Mouse (Mus musculus) adipocyte (in vitro differentiated cells): ENCODE measurements around the gene Hadhb.

ENCODE experiments used
- DNase-seq: peaks from one replicate; pipeline ENCODE4 v3.0.0-alpha.2; 2016; ENCODE audit warnings: low spot score

Gene Hadhb

DNA sequence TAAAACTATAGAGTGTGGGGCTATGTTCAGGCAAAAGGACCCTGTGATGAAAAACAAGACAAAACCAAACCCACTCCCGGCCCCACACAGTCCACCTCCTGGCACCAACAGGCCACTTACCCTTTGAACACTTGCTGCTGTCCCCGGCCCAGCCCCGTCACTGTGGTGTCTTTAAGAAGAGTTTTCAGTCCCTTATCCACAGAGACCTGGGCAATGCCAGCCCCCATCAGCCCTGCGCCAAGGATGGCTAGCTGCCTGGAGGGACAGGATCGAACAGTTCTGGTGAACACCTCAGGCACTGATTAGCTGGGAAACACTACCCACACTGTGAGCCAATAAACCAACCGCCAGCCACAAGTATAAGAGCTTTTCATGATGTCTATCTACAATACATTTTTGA lies 26.4 kb upstream of the Hadhb start:
- no peak for DNase-seq

DNA sequence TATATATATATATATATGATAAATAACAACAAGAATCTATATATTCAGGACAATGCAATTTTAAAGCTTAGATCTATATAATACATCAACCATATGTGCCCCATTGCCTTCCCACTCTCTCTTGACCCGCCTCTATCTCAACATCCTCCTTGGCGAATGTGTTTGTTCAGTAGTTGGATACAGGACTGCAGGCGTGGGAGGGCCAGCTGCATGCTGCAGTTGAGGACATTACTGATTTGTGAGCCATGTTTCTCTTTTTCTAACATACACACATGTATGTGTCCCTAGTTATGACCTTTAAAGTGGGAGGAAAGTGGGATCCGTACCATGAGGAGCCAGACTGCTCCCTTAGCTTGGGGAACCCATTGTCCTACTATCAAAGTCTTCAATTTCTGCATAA lies 23.8 kb upstream of the Hadhb start:
- no peak for DNase-seq

DNA sequence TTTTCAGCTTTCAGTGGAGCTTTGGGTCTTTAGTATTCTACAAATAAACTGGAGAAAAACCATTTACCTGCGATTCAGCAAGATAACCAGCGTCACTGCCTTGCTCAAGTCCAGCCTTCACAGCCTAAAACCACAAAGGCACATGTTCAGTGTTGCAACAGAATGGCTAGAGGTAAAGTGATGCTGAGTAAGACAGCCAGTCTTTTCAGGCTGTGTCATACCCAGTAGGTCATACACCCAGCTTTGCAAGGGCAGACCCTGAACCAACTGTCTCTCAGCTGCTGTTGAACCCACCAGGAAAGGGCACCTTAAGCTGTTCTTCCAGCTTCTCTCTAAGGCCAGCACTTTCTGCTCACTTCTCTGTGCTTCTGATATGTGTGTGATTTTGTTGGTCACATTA lies 22.9 kb upstream of the Hadhb start:
- no peak for DNase-seq

DNA sequence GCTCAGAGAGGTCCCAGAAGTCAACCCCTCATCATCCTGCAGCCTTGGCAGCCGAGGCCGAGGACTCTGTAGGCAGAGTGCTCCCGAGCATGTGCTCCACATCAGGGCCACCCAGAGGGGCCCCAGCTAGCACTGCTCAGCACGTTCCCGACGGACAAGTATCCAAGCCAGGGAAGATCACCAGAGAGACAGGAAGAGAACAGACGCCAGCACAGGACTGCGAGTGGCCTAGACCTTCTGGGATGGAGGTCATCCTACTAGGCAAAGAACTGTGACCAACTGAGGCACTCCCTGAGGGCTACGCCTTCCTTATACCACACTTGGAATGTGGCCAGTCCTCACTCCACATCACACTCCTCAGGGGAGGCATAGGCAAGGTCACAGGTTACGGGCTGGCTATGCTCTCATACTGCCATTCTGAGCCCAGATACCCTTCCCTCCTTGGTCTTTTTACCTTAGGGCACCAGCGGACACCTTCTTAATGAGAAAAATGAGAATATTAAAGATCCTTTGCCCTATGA lies 19.3 kb upstream of the Hadhb start:
- peak; percentile 64 for DNase-seq

DNA sequence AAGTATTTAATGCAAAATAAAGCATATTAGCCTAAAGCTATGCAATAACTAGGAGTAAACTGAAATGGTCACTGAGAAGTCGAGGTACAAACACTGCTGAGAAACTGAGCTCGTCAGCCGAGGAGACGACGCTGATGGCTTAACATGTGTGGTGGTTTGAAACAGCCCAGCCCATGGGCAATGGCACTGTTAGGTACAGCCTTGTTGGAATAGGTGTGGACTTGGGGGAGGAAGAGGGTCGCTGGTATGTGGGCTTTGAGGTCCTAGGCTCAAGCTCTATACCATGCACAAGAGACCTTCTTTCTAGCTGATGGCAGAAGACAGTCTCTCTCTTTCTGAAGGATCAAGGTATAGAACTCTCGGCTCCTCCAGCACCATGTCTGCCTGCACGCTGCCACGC lies 17.8 kb upstream of the Hadhb start:
- DNase-seq = no peak

DNA sequence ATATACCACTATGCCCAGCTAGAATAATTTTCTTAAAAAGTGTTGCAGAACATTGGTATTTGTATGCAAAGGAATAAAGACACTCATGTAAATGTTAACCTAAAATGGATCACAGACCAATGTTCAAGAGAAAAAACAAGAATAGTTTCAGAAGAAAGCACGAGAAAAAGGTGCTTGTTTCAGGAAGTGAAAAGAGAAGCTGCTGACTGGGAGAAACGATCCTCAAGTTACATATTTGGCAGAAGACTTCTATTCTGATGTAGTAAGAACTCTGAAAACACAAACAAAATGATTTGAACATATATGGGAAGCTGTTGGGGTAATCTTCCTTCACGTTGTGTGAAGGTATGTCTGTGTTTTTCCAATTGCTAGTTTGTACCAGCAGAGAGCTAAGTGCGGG lies 16.9 kb upstream of the Hadhb start:
- no peak for DNase-seq

DNA sequence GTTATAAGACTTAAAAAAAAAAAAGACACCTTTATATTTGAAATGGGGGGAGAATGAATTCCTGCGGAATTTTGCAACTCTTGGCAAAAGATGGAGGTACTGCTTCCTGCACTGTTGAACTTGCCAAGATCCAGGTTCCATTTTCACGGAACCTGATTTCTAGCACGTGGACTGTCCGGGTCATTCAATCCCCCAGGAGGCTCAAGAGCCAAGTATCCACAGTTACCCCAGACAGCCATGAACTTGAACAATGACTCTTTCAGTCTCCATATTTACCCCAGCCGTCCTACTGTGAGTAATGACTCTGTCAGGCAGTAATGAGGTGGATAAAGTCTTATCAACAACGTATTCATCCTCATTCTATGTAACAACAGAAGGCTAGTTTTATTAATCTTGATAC lies 8.5 kb upstream of the Hadhb start:
- DNase-seq = no peak

DNA sequence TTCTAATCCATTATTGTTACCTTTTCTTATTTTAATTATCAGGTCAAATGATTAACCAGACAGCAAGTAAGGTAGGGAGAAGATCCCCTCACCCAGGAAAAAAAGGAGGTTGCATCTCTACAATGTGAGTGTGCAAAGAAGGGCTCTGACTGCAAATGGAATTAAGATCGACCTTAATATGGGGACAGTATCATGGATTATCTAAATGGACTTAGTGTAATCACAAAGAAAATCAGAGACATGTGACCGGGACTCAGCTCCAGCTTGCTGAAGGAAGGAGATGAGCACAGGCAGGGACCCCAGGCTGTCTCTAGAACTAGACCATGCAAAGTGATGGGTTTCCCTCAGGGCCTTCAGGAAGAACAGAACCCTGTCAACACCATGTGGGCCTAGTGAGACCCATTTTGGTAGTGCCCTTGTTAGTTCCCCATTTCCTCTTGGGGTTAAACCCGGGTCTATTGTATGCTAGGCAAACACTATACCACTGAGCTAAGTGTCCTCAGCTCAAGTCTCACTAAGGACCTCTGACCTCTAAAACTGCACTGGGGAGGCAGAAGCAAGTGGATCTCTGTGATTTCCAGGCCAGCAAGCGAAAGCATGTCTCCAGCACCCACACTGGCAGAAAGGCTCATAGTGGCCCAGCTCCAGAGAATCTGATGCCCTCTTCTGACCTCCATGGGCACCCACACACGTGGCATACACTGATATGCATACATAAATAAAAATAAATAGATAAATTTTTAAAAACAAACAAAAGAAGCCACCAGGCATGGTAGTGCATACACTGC lies 6.7 kb upstream of the Hadhb start:
- DNase-seq = no peak

DNA sequence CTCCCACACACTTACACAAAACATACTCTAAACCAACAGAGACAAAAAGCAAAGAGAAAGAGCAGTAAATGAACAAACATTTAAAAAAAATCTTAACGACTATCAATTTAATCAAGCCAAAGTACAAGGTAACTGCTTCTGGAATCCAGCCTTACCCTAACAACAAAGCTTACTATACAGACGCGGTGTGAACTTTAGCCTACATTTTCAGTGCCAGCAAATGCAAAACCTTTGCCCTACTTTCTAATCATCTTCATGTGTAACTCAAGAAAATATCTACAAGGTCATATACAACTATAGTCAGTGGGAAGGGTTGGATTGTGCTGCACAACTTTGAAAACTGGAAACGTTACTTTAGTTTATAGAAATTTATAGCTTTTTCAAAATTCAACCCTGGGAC lies 3.0 kb upstream of the Hadhb start:
- DNase-seq = no peak

DNA sequence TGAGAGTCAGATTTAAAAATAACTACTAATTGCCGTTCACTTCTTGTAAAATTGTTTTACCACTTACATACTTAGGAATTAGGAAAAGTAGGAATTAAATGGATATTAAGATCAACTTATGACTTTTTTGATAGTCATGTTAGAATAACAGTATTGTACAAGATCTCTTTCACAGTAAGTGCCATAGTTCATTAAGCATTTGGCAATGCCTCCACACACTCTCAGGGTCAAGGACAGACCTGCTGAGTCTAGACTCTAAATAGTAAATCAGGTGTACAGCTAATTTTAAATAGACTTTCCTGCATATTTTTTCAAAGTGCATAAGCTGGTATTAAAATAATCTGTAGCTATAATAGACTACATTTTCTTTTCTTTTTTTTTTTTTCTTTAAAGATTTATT lies 2.6 kb upstream of the Hadhb start:
- no peak for DNase-seq

DNA sequence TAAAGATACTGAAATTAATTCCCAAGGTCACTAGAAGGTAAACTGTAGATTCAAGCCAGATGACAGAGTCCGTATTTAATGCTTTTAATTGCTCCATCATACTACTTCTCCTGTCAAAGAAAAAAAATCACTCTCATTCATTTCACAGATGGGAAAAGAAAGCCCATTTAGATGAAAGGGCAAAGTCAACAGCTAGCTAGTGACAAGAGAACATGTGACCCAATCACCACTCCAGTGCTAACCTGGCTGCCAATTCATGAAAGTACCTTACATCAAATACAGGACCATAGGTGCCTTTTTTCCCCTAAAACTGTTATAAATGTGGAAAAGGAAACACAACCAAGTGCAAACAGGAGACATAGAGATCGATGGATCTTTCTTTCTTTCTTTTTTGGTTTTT lies 1.8 kb upstream of the Hadhb start:
- DNase-seq = no peak

DNA sequence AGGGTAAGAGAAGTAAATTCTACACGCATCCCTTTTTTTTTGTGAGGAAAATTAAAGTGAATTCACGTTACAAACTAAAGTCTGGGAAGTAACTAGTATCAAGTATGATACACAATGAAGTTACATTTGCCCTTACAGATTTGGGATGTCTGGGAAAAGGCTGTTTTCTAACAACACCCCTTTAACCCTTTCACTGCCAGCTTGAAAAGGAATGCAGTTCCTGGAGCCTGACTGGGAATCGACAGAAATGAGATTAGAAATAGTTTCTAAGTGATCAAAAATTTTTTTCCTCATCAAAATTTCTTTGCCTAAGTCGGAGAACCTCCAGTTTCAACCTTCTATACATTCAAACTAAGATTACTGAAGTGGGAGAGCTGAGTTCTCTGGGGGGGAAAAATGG lies 1.0 kb upstream of the Hadhb start:
- DNase-seq = peak; percentile 70

DNA sequence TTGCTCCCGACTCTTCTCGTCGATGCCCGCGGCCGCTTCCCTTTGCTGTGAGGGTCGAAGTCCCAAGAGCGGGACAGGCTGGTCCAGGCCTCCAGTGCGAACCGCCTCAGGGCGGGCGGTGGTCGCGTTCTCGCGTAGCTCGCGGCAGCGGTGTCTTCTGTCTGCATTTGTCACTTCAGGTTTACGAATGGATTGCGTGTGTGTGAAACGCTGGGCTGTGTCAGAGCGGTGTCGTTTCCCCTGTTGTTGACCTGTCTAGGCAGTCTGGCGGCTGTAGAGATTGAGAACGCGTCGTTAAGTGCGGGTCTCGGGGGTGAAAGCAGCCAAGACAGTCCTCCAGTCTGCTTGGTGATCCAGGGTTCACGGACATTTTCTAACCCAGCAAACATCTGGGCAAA lies 346 bp downstream of the Hadhb start:
- no peak for DNase-seq

DNA sequence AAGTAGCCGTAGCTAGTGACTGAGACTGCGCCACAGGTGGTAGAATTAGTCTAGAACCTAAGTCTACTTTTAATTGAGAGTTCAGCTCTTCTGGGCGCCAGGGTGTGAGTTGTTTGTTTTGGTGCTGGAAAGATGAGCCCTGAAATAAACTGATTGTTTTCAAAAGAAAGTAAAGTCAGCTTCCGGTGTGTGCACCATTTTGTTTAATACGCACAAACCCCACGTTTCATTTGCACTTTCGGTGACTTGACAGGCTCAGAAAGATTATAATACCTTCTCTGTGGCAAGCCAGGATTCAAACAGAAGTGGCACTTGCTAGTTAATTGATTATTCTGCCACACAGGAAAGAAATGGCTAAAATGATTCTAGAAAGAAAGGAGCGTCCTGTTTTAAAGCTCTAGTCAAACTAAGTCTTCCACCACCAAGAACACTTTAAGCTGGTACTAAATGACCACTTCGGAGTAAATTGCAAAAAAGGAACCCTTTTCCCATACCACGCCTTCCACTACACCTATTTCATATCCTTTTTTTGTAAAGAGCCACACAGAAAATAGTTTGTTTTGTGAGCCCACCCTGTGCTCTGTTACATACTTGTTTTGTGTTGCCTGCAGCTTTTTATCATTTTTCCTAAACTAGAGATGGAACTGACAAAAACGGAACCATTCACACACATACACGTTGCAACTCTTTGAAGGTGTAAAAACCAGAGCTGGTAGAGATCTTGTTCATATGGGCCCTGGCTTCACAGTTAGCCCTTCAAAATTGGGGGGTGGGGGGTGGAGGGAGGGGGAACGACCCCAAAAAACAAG lies 977 bp downstream of the Hadhb start:
- no peak for DNase-seq

DNA sequence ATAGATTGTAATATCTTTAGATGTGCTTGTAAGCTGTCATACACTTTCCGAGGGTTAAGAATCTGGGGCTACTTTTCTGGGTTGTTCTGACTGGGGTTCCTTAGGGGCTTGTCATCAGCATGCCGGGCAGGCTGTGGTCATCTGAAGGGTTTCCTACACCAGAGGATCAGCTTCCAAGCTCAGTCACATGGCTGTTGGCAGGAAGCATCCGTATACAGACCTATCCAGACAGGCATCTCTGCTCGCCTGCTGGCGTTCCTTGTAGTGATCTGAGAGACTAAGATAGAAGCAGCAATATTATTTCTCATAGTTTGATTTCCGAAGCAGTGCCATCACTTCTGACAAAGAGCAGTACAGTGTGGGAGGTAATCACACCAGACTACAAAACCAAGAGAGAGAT lies 4.6 kb downstream of the Hadhb start:
- no peak for DNase-seq

DNA sequence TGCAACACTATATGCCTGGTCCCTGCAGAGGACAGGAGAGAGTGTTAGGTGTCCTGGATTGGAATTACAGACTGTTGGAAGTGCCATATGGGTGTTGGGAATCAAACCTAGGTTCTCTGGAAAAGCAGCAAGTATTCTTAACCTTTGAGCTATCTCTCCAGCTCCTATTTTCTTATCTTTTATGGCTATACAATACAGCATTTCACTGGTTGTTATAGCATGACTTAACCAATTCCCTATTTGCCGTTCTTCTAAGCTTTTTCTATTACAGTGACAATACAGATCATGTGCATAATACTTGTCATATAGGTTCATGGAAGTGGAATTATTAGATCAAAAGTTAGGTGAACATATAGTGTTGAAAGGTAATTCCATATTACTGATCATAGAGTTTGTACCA lies 6.8 kb downstream of the Hadhb start:
- no peak for DNase-seq

DNA sequence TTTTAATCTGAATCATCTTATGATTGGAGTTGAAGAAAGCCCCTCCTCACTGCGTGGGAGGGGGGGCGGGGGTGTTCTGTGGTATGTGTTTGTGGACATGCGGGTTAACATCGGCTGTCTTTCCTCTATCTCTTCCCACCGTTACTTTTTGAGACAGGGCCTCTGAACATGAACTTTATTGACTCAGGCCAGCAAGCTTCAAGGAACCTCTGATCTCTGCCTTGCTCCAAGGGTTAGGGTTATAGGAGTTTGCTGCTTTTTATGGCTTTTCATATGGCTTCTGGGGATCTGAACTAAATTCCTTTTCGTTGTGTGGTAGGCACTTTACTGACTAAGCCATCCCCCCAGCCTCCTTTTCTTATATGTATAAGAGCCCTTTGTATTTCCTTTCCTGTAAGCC lies 7.3 kb downstream of the Hadhb start:
- no peak for DNase-seq

DNA sequence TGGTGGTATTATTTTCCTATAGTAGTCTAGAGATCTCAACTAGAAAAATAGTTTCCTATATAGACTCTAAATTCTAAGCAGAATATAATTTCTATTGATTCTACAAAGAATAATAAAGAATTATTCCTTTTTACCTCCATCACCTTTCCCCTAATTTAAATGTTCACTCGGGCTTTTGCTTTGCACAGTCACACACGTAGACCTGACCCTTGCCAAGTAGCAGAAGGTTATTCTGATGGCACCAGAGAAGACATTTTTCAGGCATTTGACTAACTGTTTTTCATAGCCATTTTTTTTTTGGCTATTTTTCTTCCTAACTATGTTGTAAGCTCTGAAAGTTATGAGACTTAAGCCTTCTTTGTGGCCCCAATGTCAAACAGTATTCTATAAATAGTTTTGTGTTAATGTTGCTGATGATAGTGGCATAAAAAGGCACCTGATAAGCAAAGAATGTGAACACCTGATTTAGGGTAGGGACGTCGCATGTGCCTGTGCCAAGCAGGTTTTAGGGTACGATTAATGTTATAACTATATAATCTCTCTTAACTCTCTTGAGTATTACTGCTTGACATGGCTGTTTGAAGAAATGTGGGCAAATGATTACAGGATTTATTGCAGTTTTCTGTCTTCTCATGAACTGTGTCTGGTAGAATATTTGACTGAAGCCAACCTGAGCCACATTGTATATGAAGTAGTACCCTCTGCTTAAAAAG lies 10.3 kb downstream of the Hadhb start:
- DNase-seq = peak; percentile 22

DNA sequence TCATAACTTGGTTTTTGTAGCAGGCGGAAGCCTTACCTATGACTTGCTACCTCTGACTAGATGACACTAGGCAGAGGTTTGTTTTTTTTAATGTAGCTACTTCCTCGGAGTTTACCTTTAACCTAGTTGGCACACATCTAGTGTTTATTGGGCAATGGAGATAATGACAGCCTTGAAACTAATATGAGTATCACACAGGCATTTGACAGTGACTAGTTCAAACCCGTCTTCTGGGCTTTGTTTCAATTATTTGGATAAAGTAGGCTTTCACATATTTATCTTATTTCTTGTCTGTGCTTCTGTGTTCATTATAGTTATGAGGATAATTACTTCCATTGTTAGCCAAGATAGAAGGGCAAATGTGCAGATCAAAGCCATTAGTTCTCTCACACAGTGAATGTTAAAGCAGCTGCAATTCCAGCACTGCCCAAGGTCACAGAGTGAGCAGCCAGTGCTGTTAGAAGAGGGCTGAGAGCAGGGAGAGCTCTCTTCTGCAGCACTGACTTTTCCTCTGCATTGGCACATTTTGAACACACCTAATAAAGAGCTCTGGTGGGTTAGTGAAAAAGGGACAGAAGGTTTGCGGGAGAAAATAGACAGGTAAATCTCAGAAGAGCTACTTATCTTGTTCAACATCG lies 15.4 kb downstream of the Hadhb start:
- DNase-seq = peak; percentile 42

DNA sequence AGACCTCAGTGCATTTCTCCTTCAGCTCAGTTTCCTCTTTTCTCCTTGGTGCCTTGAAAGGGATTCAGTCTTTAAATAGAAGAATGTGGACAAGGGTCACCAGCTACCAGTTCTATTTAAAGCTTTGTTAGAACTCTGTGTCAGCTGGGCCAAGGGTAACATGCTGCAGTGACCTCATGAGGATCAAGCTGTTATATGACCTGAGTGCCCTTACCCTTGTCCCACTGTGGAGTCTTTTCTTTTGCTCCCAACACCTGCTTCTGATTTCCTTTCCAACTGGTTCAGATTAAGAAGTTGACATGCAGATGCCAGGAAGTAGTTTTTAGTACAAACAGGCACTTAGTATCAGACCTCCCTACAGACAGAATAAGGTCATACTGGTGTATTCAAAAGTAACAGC lies 17.1 kb downstream of the Hadhb start:
- peak; percentile 45 for DNase-seq

DNA sequence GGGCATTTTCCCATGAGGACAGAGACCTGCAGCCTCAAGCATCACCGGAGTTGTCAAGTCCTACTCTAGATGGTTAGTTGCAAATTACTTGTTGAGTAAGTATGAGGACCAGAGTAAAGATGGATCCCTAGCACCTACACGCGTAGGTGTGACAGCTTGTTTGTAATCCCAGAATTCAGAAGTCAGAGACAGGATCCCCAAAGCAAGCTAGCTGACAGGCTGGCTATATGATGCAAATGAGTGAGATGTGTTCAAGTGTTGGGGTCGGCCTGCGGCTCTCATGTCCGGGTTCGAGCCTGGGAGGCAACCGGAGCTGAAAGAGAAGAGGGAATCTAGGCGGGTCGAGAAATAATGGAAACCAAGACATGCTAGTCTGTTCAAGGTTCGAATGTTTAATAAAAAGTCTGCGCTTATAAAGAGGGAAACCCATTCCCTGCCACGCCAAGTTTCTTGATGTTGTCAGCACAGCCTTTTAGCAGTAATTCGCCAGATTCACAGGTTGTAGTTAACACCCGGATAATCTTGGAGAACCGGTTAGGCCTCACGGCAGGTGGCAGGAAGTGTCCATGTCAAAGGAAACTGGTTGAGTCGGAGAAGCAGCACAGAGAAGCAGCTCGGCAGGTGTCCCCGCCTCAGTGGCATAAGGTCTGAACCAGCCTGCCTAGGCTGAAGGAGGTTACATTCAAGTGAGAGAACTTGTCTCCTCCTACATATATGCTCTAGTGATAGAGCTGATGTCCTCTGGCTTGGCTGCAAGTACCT lies 18.1 kb downstream of the Hadhb start:
- no peak for DNase-seq

DNA sequence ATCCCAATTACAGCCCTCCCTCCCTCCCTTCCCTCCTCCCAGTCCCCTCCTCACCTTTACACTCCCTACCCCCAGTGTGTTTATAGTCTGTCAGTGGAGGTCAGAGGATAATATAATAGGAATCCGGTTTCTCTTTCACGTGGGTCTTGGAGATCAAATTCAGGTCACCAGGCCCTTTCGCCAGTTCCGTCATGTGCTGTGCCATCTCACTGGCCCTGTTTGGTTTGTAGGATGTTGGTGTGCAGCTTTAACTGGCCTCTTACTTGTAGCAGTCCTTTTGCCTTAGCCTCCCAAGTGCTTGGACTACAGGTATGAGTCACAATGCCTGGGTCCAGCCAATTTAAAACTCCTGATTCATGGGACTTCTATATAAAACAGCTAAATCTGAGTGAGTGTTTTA lies 20.8 kb downstream of the Hadhb start:
- no peak for DNase-seq
